Mouse (Mus musculus) adipocyte (in vitro differentiated cells): ENCODE results near the gene Aldh16a1.
"Not testable (repeated sequence)": the region's sequence is repeated elsewhere in the genome, so short reads cannot be mapped to it uniquely, and the experiment has no call there.

Experiments used
- DNase-seq: peaks from one replicate; pipeline ENCODE4 v3.0.0-alpha.2; 2016; ENCODE audit warnings: low spot score

Gene Aldh16a1

DNA sequence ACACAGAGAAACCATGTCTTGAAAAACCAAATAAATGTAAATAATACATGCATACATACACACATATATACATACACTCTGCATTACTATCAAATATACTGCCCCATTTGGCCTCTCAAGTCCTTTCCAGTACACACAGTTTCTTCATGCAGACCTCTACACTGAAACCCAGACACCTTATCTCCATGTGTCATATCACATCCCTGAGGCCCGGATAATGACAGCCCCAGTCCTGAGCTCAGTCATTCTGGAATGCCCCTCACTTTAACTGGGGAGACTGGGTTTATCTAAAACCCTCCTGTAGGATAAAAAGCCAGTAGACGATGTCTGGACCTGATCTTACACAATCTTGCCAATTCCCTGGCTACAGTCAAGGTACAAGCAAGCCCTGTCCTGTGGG lies 40.9 kb downstream of the Aldh16a1 start:
- no peak for DNase-seq

DNA sequence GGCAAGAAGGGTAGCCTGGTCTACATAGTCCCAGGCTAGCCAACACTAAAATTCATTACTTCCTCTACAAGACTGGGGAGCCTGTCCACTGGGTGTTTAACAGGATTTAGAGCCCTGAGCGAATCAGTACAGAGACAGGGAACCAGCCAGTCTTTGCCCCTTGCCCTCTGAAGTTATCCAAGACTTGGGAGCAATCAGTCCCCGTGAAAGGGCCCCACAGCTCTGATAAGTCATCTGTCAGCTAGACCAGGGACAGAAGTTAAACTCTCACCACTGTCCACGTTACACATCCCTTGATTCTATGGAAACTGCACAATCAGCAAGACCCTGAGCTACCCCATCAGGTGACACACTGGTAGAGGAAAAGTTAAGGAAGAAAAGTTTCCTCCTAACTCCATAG lies 41.9 kb downstream of the Aldh16a1 start:
- DNase-seq: no peak

DNA sequence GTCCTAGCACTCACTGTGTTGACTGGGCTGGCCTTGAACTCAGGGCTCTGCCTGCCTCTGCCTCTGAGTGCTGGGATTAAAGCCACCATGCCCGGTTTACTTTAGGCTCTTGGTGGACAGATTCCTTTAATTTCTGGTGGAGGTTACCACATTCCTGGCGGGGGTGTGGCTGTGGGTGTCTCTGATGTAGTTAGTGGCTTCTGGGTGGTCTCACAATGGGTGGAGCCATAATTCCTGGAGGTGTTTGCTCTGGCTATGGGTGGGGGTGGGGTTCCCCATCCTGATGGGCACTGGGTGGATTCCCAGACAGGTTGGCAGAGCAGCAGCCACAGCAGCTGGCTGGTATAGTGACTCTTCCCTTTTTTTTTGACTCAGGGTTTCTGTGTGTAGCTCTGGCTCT lies 42.4 kb downstream of the Aldh16a1 start:
- DNase-seq: no peak

DNA sequence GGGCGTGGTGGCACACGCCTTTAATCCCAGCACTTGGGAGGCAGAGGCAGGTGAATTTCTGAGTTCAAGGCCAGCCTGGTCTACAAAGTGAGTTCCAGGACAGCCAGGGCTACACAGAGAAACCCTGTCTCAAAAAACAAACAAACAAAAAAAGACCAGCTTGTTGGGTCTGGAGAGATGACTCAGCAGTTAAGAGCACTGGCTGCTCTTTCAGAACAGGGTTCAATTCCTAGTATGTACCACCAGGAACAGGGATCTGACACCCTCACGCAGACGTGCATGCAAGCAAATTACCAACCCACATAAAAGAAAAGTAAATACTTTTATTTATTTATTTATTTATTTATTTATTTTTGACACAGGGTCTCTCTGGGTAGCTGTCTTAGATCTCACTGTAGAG lies 44.3 kb downstream of the Aldh16a1 start:
- DNase-seq: not testable (repeated sequence)

DNA sequence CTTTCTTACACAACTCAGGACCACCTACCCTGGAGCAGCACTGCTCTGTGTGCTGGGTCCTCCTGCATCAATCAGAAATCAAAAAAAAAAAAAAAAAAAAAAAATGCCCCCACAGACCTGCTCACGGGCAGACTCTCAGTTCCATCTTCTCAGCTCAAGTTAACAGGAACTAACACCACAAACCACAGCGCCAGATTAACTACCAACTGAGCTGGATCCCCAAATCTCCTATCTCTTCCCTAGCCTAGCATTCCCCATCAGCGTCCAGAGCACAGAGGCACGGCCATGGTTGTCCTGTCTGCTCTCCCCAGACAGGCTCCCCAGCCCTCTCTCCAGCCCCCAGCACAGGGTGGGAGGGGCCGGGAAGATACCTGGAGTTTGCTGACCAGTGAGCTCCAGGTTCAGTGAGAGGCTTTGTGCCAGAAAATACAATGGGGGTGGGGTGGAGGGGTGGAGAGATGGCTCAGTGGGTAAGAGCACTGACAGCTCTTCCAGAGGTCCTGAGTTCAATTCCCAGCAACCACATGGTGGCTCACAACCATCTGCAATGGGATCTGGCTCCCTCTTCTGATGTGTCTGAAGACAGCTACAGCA lies 47.2 kb downstream of the Aldh16a1 start:
- no peak for DNase-seq

DNA sequence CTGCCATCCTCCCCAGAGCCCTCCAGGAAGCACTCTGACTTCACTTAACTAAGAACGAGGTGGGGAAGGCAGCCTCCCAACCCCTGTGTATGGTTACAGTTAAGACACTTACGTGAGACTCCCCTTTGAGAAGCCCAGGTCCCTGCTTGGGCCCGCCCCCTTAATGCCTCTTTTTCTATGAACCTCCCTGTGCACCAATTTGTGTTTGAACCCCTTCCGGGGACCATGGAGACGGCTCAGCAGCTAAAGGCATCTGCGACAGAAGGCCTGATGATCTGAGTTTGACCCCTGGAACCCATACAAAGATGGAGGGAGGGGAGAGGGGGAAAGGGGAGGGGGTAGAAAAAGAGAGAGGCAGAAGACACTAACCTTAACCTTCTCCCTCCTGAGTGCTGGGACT lies 47.9 kb downstream of the Aldh16a1 start:
- DNase-seq: no peak

DNA sequence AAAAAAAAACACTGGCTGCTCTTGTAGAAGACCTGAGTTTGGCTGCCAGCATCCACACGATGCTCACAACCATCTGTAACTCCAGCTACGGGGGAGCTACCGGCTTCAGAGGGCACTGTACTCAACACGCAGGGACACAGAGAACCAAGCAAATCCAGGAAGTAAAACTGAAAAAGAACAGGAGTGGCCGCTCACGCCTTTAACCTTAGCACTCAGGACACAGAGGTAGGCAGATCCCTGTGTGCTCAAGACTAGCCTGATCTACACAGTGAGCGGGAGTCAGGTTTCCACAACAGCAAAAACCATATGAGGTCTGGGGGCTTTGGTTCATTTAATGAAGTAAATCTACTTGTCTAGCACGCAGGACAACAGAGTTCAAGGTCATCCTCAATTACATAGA lies 48.9 kb downstream of the Aldh16a1 start:
- DNase-seq: no peak

DNA sequence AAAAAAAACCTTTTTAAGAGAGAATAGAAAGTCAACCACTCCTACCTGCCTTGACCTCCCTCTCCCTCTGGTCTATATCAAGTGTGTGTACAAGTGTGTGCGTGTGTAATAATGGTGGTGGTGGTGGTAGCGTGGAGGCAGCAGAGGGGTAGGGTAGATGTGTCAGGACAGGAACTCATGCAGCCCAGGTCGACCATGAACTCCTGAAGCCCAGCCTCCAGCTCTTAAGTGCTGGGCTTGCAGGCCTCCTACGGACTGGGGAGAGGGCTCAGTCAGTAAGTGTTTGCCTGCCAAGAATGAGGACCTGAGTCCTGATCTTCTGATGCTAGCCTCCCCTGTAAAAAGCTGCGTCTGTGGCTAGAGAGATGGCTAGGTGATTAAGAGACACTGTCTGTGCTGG lies 49.4 kb downstream of the Aldh16a1 start:
- DNase-seq: no peak

DNA sequence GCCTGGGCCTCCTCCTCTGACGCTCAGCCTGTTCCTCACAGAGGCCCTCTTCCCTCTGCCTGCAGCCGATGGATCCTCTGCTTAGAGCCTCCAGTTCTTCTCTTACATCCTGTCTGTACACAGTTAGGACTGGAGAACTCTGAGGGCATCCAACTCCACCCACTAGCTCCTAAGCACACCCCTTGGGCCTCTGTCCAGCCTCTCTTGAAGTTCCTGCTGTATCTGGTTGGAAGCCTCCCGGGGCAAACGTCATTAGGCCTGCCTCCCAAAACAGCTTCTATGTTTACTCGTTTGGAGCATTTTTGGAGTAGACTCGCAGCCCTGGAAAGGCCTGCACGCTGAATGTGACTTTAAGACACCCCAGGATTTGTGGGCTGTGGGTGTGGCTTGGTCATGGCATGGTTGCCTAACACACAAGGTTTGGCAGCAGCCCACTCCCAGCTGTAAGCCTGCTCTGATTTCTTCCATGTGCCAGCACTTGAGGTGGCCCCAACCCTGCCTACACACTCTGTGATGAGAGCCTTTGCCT lies 50.7 kb downstream of the Aldh16a1 start, which contains the start of gene Fcgrt:
Gene Fcgrt (minus strand): TSS at position 200 of the 529 bp plus-strand sequence.
- peak; percentile 99 for DNase-seq

DNA sequence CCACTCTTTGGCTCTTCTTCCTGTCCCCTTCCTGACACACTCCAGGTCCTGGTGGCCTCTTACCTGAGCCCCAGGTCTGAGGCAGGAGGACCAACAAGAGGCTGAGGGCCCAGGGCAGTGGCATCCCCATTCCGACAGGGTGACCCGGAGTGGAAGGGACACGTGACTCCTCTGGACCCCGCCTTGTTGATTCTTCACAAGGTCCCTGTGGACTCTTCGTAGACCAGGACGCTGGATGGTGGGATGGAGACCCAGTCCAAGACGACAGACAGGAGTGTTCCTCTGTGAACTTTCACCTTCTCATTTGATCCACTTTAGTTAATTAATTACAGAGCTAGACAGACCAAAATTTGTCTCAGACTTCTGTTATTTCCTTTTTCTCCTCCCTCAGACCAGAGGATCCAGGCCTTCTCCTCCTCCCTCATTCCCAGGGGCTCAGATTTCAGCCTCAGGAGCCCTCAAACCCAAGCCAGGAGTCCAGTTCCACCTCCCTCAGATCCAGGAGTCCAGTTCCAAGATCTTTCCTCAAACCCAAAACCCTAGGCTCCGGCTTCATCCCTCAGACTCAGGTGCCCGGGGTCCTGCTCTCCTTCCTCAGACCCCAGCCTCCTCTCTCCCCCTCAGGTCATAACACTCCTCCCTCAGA lies 51.3 kb downstream of the Aldh16a1 start:
- DNase-seq: no peak

DNA sequence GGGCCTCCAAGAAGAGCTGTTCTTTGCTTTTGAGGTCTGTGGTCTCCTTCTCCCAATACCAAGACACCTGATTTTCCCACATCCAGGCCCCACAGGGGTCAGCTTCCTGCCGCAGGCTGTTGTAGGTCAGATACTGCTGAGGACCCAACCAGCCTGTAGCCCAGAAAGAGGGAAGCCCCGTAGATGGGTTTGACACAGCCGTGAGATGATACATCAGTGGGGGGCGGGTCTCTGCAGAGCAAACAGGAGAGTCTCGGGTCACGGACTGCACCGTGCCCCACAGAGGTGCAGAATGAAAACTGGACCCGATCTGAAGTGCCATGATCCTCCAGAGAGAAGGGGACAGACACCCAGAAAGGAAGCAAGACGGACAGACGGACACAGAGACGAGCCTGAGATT lies 51.9 kb downstream of the Aldh16a1 start:
- no peak for DNase-seq

DNA sequence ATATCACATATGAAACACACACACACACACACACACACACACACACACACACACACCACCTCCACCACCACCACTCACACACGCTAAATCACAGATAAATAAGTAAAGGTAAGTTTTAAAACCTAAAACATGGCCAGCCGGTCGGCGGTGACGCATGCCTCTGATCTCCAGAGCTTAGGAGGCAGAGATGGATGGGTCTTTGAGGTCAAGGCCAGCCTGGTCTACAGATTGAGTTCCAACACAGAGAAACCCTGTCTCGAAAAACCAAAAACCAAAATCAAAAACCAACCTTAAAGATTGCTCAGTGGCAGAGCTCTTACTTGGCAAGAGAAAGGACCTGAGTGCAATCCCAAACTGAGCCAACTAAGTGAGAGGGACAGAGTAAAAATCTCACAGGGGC lies 54.3 kb downstream of the Aldh16a1 start:
- DNase-seq: peak; percentile 58

DNA sequence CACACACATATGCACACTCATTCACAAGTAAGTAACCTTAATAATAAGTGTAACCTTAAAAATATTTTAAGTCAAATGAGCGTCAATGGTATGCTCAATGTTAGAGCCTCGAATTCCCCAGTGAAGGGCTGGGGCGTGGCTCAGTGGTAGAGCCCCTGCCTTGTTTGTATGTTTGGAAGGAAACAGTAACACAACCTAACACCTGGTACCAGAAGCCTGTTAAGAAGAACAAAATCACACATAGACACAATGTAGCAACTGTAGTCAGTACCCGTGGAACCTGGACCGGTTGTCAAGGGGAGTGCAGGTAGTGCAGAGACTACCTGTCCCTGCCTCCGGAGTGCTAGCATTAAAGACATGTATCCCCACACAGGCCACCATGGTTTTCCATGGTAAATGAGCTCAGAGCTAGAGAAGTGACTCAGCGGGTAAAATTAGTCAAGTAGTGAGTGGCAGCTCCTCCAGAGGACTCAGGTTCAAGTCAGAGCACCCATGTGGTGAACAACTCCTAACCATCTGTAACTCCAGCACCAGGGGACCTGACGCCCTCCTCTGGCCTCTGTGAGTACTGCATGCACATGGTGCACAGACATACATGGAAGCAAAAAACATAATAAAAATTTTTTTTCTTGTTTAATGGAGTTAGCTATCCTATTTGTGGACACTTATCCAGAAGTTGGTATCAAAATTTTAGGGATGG lies 55.7 kb downstream of the Aldh16a1 start:
- DNase-seq: no peak

DNA sequence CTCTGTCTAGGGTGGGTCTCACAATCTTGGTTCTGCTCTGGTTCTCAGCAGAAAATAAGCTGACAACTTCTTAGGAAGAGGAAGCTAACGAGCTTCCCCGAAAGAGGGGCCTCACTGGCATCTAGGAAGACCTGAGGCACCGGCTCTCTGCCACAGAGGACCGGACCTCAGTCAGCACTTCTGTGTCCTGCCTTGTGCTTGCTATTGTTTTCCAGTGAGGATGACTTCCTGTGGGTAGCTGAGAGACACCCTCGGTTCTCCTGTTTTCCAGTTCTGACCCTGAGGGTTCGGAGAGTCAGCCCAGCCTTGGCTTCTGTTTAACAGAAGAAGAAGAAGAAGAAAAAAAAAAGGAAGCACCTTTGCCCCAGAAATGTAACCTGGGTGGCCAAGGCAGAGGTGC lies 56.9 kb downstream of the Aldh16a1 start:
- DNase-seq: no peak

DNA sequence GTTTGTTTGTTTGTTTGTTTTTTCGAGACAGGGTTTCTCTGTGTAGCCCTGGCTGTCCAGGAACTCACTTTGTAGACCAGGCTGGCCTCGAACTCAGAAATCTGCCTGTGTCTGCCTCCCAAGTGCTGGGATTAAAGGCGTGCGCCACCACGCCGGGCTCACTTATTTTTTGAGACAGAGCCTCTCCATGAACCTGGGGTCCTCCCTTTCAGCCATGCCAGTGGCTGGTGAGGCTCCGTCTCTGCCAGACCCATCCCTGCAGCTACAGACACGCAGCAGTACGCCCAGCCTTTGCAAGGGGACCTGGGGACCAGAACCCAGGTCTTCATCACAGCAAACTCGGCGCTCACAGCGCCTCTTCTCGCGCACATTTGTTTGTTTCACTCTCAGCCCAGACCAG lies 58.4 kb downstream of the Aldh16a1 start:
- DNase-seq: not testable (repeated sequence)

DNA sequence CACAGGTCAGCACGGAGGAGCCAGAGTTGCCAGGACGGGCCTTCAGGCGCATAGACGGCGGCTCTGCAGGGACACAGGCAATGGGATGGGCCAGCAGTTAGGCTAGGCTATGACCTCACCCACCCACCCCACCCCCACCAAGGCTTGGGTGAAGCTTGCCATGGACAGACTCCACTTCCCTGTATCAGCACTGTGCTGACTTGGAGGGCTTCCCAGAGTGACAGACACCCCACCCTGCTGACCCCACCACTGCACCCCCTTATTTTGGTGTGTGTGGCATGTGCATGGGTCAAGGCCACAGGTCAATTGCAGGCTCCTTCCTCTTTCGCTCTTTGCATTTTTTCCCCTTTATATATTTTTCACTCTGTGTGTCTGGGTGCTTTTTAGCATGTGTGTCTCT lies 59.0 kb downstream of the Aldh16a1 start:
- DNase-seq: no peak

DNA sequence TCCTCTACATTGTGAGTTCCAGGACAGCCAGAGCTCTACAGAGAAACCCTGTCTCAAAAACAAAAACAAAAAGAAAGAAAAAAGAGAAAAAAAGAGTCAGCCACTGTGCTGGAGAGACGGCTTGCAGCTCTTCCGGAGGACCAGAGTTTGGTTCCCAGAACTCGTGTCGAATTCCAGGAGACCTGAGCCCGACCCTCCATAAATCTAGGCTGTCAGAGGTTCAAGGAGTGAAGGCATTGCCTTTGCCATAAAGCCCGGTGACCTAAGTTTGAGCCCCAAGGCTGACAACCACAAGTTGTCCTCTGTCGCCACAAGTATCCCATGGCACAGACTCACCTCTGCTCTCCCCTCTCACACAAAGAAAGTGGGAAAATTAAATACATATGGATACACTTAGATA lies 60.3 kb downstream of the Aldh16a1 start:
- peak; percentile 31 for DNase-seq

DNA sequence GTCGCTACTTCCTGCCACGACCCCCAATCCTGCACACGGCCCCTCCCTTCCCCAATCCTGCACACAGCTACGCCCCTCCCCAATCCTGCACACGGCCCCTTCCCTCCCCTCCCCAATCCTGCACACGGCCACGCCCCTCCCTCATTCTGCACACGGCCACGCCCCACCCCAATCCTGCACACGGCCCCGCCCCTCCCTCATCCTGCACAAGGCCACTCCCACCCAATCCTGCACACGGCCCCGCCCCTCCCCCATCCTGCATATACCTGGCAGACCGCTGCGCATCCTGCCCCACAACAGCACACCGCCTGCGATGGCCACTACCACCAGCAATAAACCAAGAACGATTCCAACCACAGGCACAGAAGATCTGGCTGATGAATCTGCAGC lies 60.9 kb downstream of the Aldh16a1 start:
- DNase-seq: no peak

DNA sequence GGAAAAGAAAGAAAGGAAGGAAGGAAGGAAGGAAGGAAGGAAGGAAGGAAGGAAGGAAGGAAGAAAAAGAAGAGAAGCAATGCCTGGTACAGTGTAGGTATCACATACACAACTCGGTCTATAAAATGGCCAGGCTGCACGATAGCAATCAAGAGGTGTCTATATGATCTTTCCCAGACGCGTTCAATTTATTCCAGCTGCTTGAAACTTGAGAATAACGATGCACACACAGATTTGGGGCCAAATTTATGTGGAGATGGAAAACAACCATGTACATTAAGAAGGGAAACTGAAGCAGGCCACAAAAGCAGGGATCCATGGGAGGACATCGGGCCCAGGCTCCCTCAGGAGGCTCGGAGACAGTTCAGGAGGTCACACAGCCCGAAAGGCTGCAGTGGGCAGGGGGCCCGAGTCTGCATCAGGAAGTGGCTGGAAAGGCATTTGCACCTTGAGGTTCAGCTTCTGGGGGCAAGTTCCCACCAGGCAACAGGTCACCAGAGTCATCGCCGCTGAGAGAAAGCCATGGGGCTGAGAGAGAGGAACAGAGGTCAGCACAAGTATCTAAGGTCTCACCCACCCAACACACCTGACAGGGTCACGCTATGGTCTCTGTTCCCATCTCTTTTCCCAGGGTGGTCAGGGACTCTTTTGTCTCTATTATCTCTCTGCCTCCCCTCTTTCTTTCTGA lies 61.4 kb downstream of the Aldh16a1 start:
- no peak for DNase-seq

DNA sequence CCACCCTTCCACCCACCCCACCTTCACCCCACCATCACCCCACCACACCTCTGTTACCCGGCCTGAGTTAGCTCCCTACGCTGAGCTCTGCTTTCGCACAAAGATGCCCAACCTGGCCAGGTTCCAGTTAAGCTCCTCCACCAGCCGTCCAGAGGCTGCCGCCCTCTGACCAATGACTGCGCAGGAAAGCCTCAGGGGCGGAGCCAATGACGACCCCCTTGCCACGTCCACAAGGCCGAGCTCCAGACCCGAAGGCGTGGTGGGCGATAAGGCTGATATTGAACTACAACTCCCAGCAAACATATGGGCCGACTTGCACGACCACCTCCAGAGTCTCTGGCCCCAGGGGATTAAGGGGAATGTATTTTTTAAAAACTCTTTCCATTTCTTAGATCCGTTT lies 62.3 kb downstream of the Aldh16a1 start, which contains the start of gene Rcn3:
Gene Rcn3 (minus strand): TSS at position 174 of the 400 bp plus-strand sequence.
- peak; percentile 60 for DNase-seq

DNA sequence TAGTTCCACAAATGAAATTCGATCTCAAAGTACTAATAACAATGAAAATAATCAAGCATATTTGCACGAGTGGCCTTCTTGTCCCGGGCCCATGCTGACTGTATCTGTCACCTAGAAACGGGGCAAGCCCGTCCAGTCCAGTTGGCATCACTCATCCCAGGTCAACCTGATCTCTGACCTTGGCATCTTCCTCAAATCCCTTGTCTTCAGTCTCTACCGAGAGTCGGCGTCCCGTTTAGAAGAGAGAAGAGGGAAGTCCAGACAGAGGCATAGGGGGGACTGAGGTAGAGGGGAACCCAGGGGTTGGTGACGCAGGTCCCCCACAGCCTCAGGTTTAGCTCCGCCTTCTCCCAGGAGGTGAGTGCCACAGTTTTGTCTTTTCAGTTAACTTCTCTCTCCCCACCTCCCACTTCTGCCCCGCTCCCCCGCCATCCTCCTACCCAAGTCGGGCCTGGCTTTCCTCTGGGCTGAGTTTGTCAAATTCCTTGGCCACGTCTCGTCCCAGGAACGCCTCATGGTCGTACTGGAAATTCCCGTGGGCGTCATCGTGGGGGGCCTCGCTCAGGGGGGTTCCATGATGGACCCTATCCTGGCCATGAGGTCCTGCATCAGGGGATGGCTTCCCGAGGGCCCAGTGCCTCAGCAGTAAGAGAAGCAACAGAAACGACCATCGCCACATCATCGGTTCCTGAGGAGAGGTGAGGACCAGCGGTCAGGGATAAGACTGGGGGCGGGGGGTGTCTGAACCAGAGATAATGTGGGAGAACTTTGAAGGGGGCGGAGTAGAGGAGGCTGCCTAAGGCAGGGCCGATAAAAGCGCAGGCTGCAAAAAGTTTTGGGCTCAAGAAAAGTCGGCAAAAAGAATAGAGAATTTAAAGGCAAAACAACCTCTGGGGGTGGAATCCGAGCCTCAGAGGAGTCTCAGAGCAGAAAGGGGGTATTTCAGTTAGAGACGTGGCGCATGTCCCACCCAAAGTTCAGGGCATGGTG lies 63.1 kb downstream of the Aldh16a1 start:
- no peak for DNase-seq
